Mouse (Mus musculus) stomach, postnatal 0 days (tissue): ENCODE results near the gene Il13ra1.

Experiments used
- CTCF ChIP-seq: IDR thresholded peaks from 2 replicates; pipeline ENCODE4 v1.5.1; 2016; ENCODE audit warnings: antibody characterized with exemption, low read depth, mild to moderate bottlenecking, moderate library complexity
- EP300 ChIP-seq: optimal IDR thresholded peaks from 2 replicates; pipeline ENCODE3; 2016; ENCODE audit warnings: antibody characterized with exemption

DNA sequence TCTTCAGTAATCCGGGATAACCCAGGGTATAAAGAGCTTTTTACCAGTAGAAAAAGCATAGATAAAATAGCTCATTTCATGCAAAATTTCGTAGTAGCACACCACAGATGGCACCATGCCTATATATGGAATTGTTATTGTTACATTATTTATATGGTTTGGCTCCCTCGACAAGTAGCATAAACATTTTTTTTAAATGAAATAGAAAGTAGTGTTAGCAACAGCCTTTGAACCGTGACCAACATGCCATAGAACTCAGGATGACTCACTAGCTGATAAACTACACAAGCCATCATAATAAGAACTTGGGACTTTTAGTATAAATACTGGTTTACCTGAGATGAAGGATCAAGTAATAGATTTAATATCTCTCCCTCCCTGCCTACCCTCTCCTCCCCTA is 34.7 kb upstream of the Il13ra1 start:
- TF ChIP-seq CTCF, result no peak
- TF ChIP-seq EP300, result no peak
